Mouse (Mus musculus): ENCODE measurements around the gene Corin. TPM values are rescaled to one million over a fixed set of nuclear protein-coding genes. Genes with fewer than 3 reads are reported as not detected.

Corin gene
- total RNA-seq, 1 experiment: 0.49 TPM

DNA sequence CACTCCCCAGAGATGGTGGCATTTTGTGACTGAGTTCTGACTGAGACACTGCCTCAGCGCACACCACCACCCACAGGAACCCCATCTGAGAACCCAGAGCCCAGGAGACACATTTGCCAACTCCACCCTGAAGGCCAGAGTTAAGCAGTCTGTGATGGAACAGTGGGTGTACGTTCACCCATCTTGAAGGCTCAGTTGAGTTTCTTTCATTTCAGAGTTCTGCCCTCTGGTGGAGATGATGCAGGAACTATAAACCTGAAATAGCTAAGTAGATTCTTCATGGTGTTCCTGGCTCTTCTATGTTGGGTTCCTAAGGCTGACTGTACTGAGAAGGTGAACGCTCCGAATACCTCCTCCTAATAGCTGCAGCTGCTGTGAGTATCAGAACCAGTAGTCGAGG, 1.5 kb upstream of the Corin start:
- Histone ChIP-seq H3K27ac (ENCODE audit: insufficient read depth, low read depth, low read length, poor library complexity, severe bottlenecking) (no peak overlapping the region), H3K9me3 (ENCODE audit: control insufficient read depth, insufficient read depth, low read depth, low read length) (no peaks in the 10 kb centered on the region), H3K9ac (ENCODE audit: insufficient read depth, low read depth, low read length, poor library complexity, severe bottlenecking) (no peak overlapping the region), H3K4me3 (ENCODE audit: insufficient read depth in 1 of 2, low read depth in 1 of 2, low read length in 2 of 2, poor library complexity in 1 of 2, severe bottlenecking in 1 of 2) (no peak overlapping the region), H3K36me3 (ENCODE audit: control insufficient read depth, insufficient read depth, low read length, poor library complexity, severe bottlenecking) (no peaks in the 10 kb centered on the region), H3K4me1 (ENCODE audit: control insufficient read depth in 2 of 2, insufficient read depth in 2 of 2, low read length in 2 of 2, poor library complexity in 1 of 2) (no peaks in the 10 kb centered on the region)
- in situ Hi-C loops (cut with MboI; ENCODE audit: low sequenced_read_pairs in 2 of 2, unreplicated experiment in 2 of 2): loop anchor here in 1 of 2 experiments (25.0 kb wide), 1 partner anchor 93 kb away; no protein-coding TSS in a partner anchor
- peak; percentile 34 for DNase-seq (ENCODE audit: low read depth, low spot score)
- TF ChIP-seq ZC3H11A (IDR thresholded peaks at IDR 0.05; ENCODE audit: borderline replicate concordance, low read depth, low read length) (0 out of 2 replicates have a peak, but pooled peaks have one; percentile 16), CHD2 (IDR thresholded peaks at IDR 0.05; ENCODE audit: low read depth, low read length) (no peak)

DNA sequence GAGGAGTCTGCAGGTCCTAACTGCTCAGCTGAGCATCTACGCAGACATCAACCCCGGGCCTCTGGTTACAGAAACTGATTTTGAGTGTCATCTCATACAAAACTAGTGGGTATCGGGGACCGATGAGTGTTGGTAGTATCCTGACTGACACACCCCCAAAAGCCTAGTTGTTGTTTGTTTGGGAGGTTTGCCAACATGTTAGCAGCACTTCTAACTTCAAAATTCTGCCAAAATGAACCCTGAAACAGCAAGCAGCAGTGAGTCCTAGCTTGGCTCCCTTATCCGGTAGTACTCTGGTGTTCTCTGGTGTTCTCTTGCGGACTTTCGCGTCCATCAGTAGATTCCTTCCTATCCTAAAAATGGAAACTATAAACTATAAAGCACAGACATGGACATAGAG, 1.5 kb downstream of the Corin start:
- TF ChIP-seq HCFC1 (IDR thresholded peaks at IDR 0.05; ENCODE audit: borderline replicate concordance, insufficient read depth, low read length) (no peak), MAFK (IDR thresholded peaks at IDR 0.05; ENCODE audit: insufficient read depth, low read depth, low read length) (no peak), CHD2 (IDR thresholded peaks at IDR 0.05; ENCODE audit: low read depth, low read length) (no peak), ZNF384 (IDR thresholded peaks at IDR 0.05; ENCODE audit: low read depth, low read length) (no peak), ZC3H11A (IDR thresholded peaks at IDR 0.05; ENCODE audit: borderline replicate concordance, low read depth, low read length) (no peak)
- DNase-seq (ENCODE audit: low read depth, low spot score): no peak

DNA sequence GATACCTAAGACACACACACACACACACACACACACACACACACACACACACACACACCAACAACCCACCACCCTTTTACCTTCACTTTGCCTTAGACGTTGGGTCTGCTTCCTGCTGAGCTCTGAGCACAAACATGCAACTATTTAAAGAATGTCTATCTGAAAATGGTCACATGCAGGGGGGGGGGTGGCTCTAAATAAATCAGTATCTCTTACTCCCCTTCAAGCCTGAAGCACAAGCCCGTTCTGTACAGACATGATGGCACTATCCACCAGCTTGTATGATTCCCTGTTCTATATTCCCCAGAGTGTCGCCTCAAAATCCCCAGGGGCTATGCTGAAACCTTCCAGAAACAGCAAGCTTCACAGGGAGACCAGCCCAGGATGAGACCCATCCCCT, 2.5 kb downstream of the Corin start:
- H3K9me3 ChIP-seq (ENCODE audit: control insufficient read depth, insufficient read depth, low read depth, low read length): no peaks in the 10 kb centered on the region
- no peak for DNase-seq (ENCODE audit: low read depth, low spot score)
- no peak overlapping the region for H3K9ac ChIP-seq (ENCODE audit: insufficient read depth, low read depth, low read length, poor library complexity, severe bottlenecking)
- no peak overlapping the region for H3K4me3 ChIP-seq (ENCODE audit: insufficient read depth in 1 of 2, low read depth in 1 of 2, low read length in 2 of 2, poor library complexity in 1 of 2, severe bottlenecking in 1 of 2)
- H3K27ac ChIP-seq (ENCODE audit: insufficient read depth, low read depth, low read length, poor library complexity, severe bottlenecking): no peak overlapping the region
- in situ Hi-C loops (cut with MboI; ENCODE audit: low sequenced_read_pairs in 2 of 2, unreplicated experiment in 2 of 2): loop anchor here in 1 of 2 experiments (25.0 kb wide), 1 partner anchor 89 kb away; no protein-coding TSS in a partner anchor
- H3K4me1 ChIP-seq (ENCODE audit: control insufficient read depth in 2 of 2, insufficient read depth in 2 of 2, low read length in 2 of 2, poor library complexity in 1 of 2): no peaks in the 10 kb centered on the region
- TF ChIP-seq CHD2 (IDR thresholded peaks at IDR 0.05; ENCODE audit: low read depth, low read length) (no peak), ZNF384 (IDR thresholded peaks at IDR 0.05; ENCODE audit: low read depth, low read length) (no peak), HCFC1 (IDR thresholded peaks at IDR 0.05; ENCODE audit: borderline replicate concordance, insufficient read depth, low read length) (no peak), ZC3H11A (IDR thresholded peaks at IDR 0.05; ENCODE audit: borderline replicate concordance, low read depth, low read length) (no peak), MAFK (IDR thresholded peaks at IDR 0.05; ENCODE audit: insufficient read depth, low read depth, low read length) (no peak)
- no peaks in the 10 kb centered on the region for H3K36me3 ChIP-seq (ENCODE audit: control insufficient read depth, insufficient read depth, low read length, poor library complexity, severe bottlenecking)

More for the DNA sequence above, 1.5 kb downstream of the Corin start:
- H3K36me3 ChIP-seq (ENCODE audit: control insufficient read depth, insufficient read depth, low read length, poor library complexity, severe bottlenecking): no peaks in the 10 kb centered on the region
- H3K4me3 ChIP-seq (ENCODE audit: insufficient read depth in 1 of 2, low read depth in 1 of 2, low read length in 2 of 2, poor library complexity in 1 of 2, severe bottlenecking in 1 of 2): peak overlapping the region in 1 of 2 experiments; percentile 73; a peak in 1 of 4 replicates
- H3K9ac ChIP-seq (ENCODE audit: insufficient read depth, low read depth, low read length, poor library complexity, severe bottlenecking): no peak overlapping the region
- no peaks in the 10 kb centered on the region for H3K9me3 ChIP-seq (ENCODE audit: control insufficient read depth, insufficient read depth, low read depth, low read length)
- in situ Hi-C loops (cut with MboI; ENCODE audit: low sequenced_read_pairs in 2 of 2, unreplicated experiment in 2 of 2): loop anchor here in 1 of 2 experiments (25.0 kb wide), 1 partner anchor 90 kb away; no protein-coding TSS in a partner anchor
- H3K27ac ChIP-seq (ENCODE audit: insufficient read depth, low read depth, low read length, poor library complexity, severe bottlenecking): no peak overlapping the region
- H3K4me1 ChIP-seq (ENCODE audit: control insufficient read depth in 2 of 2, insufficient read depth in 2 of 2, low read length in 2 of 2, poor library complexity in 1 of 2): no peaks in the 10 kb centered on the region

DNA sequence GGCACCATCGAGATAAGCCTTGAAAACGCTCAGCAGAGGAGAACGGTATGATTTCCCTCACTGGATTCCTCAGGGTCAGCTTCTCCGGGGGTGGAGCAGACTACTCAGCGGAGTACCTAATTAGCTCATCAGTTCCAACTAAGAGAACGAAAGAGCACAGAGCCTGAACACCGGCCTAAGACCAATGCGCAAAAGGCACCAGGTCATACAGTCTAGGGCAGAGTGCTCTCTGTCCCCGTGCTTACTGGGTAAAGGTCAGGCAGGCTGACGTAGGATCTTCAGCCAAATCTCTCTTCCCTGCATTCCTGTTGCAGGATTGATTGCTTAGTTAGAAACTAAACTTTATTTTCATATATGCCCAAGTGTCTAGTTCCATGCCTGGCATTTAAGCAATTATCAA, 6.0 kb downstream of the Corin start:
- TF ChIP-seq ZC3H11A (IDR thresholded peaks at IDR 0.05; ENCODE audit: borderline replicate concordance, low read depth, low read length) (no peak), MAFK (IDR thresholded peaks at IDR 0.05; ENCODE audit: insufficient read depth, low read depth, low read length) (no peak), CHD2 (IDR thresholded peaks at IDR 0.05; ENCODE audit: low read depth, low read length) (no peak), HCFC1 (IDR thresholded peaks at IDR 0.05; ENCODE audit: borderline replicate concordance, insufficient read depth, low read length) (no peak)
- Histone ChIP-seq H3K9me3 (ENCODE audit: control insufficient read depth, insufficient read depth, low read depth, low read length) (no peaks in the 10 kb centered on the region), H3K27ac (ENCODE audit: insufficient read depth, low read depth, low read length, poor library complexity, severe bottlenecking) (no peak overlapping the region), H3K4me1 (ENCODE audit: control insufficient read depth in 2 of 2, insufficient read depth in 2 of 2, low read length in 2 of 2, poor library complexity in 1 of 2) (no peaks in the 10 kb centered on the region), H3K4me3 (ENCODE audit: insufficient read depth in 1 of 2, low read depth in 1 of 2, low read length in 2 of 2, poor library complexity in 1 of 2, severe bottlenecking in 1 of 2) (no peak overlapping the region), H3K36me3 (ENCODE audit: control insufficient read depth, insufficient read depth, low read length, poor library complexity, severe bottlenecking) (no peaks in the 10 kb centered on the region), H3K9ac (ENCODE audit: insufficient read depth, low read depth, low read length, poor library complexity, severe bottlenecking) (no peak overlapping the region)
- in situ Hi-C loops (cut with MboI; ENCODE audit: low sequenced_read_pairs in 2 of 2, unreplicated experiment in 2 of 2): loop anchor here in 1 of 2 experiments (25.0 kb wide), 1 partner anchor 136 kb away; no protein-coding TSS in a partner anchor
- DNase-seq (ENCODE audit: low read depth, low spot score): no peak

DNA sequence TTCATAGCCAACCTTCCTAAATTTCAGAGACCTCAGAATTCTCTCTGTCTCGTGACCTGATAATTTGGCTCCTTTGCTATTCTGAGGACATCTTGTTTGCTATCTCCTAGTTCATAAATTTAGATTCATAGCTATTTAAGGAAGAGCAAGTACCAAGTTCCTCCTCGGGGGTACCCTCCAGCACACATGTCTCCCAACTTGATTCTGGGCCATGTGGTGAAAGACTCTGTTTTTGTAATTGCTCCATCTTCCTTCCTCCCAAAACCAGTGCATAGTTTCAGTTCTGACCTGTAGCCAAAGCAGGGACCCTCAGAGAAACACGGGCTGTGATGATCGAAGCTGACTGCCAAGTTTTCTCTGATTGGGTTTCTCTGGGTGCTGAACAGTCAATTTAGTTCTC, 7.5 kb downstream of the Corin start:
- Histone ChIP-seq H3K9me3 (ENCODE audit: control insufficient read depth, insufficient read depth, low read depth, low read length) (no peaks in the 10 kb centered on the region), H3K9ac (ENCODE audit: insufficient read depth, low read depth, low read length, poor library complexity, severe bottlenecking) (no peak overlapping the region), H3K36me3 (ENCODE audit: control insufficient read depth, insufficient read depth, low read length, poor library complexity, severe bottlenecking) (no peaks in the 10 kb centered on the region), H3K4me1 (ENCODE audit: control insufficient read depth in 2 of 2, insufficient read depth in 2 of 2, low read length in 2 of 2, poor library complexity in 1 of 2) (no peaks in the 10 kb centered on the region), H3K27ac (ENCODE audit: insufficient read depth, low read depth, low read length, poor library complexity, severe bottlenecking) (no peak overlapping the region), H3K4me3 (ENCODE audit: insufficient read depth in 1 of 2, low read depth in 1 of 2, low read length in 2 of 2, poor library complexity in 1 of 2, severe bottlenecking in 1 of 2) (no peak overlapping the region)
- DNase-seq (ENCODE audit: low read depth, low spot score): no peak
- TF ChIP-seq MAFK (IDR thresholded peaks at IDR 0.05; ENCODE audit: insufficient read depth, low read depth, low read length): no peak
- no peak for TF ChIP-seq ZC3H11A (IDR thresholded peaks at IDR 0.05; ENCODE audit: borderline replicate concordance, low read depth, low read length)
- no peak for TF ChIP-seq HCFC1 (IDR thresholded peaks at IDR 0.05; ENCODE audit: borderline replicate concordance, insufficient read depth, low read length)
- TF ChIP-seq ZNF384 (IDR thresholded peaks at IDR 0.05; ENCODE audit: low read depth, low read length): no peak
- TF ChIP-seq CHD2 (IDR thresholded peaks at IDR 0.05; ENCODE audit: low read depth, low read length): no peak
- in situ Hi-C loops (cut with MboI; ENCODE audit: low sequenced_read_pairs in 2 of 2, unreplicated experiment in 2 of 2): loop anchor here in 1 of 2 experiments (25.0 kb wide), 1 partner anchor 134 kb away; no protein-coding TSS in a partner anchor
